In the genomic region with DNA sequence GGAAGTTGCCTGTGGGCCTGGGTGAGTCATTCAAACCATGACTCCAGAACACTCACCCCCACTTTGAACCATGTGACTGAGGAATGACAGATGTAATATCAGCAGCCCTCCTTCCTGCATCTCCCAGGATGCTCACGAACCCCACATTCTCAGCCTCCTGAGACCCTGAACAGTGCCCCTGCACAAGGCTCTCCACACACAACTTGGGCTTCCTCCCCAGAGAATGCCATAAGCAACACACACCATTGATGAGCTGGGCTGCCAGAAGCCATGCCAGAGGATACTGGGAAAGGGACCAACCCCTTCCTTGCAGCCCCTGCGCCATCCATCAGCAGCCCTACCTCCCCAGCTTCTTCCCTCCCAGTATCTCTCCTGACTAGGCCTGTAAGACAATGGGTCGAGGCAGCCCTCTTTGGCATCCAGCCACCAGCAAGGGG, we compare ENCODE assay signal across 10 mouse cellular contexts. TPM values are rescaled to one million over a fixed set of nuclear protein-coding genes. Genes with fewer than 3 reads are reported as not detected.
DNase-seq lines count a peak whose midpoint lies in the region; ATAC-seq and TF ChIP-seq lines count a peak whose summit lies in the region.
"Had no signal": no experiment of that assay in that cellular context is flagged by ENCODE, and none has a peak within 500 bp of the region (broad histone marks: within the 10 kb centered on the region; RNA-seq: fewer than 3 reads in every experiment).

No protein-coding gene starts in this region.

- TF ChIP-seq EP300 in lung, postnatal 0 days (IDR thresholded peaks at IDR 0.05) = no peak

- H3K27ac ChIP-seq in lung, embryonic 15.5 days = no peak overlapping the region
- H3K27ac ChIP-seq in lung, postnatal 0 days (ENCODE audit: low read length) = no peak overlapping the region
- H3K27ac ChIP-seq in hindbrain, postnatal 0 days = peak overlapping the region; percentile 83
- peak overlapping the region; percentile 83 for H3K27ac ChIP-seq in neural tube, embryonic 15.5 days (replicated peaks)
- H3K27ac ChIP-seq: liver, embryonic 15.5 days had no signal

- 40% methylated on average over 3 of the region's 3 CpGs for WGBS in lung, embryonic 15.5 days
- WGBS in lung, postnatal 0 days = 46% methylated on average over 3 of the region's 3 CpGs
- WGBS in hindbrain, postnatal 0 days = 18% methylated on average over 3 of the region's 3 CpGs
- WGBS in neural tube, embryonic 15.5 days = 30% methylated on average over 3 of the region's 3 CpGs

- TF ChIP-seq CTCF in lung, postnatal 0 days (IDR thresholded peaks at IDR 0.05) = no peak
- no peak for TF ChIP-seq CTCF in hindbrain, postnatal 0 days (IDR thresholded peaks at IDR 0.05; ENCODE audit: low read depth)

- H3K9me3 ChIP-seq in lung, embryonic 15.5 days = no peaks in the 10 kb centered on the region
- no peaks in the 10 kb centered on the region for H3K9me3 ChIP-seq in lung, postnatal 0 days (ENCODE audit: low read length)
- no peaks in the 10 kb centered on the region for H3K9me3 ChIP-seq in hindbrain, postnatal 0 days (ENCODE audit: low read length)
- H3K9me3 ChIP-seq in neural tube, embryonic 15.5 days (replicated peaks) = no peaks in the 10 kb centered on the region
- H3K9me3 ChIP-seq: liver, embryonic 15.5 days had no signal

- peak overlapping the region; percentile 63; the same call in 1 of the 2 replicates for H3K9ac ChIP-seq in lung, embryonic 15.5 days
- H3K9ac ChIP-seq in lung, postnatal 0 days (replicated peaks; ENCODE audit: low read depth) = no peak overlapping the region
- H3K9ac ChIP-seq in hindbrain, postnatal 0 days (replicated peaks; ENCODE audit: low read length) = peak overlapping the region; percentile 80
- H3K9ac ChIP-seq in neural tube, embryonic 15.5 days (replicated peaks) = peak overlapping the region; percentile 84
- H3K9ac ChIP-seq: liver, embryonic 15.5 days had no signal

- peak overlapping the region; percentile 64 for H3K4me3 ChIP-seq in lung, embryonic 15.5 days
- H3K4me3 ChIP-seq in lung, postnatal 0 days (ENCODE audit: low read depth, low read length) = no peak overlapping the region
- peak overlapping the region; percentile 69 for H3K4me3 ChIP-seq in hindbrain, postnatal 0 days (ENCODE audit: low read length)
- H3K4me3 ChIP-seq in neural tube, embryonic 15.5 days (replicated peaks) = peak overlapping the region; percentile 74

- no peak for ATAC-seq in lung, embryonic 15.5 days (ENCODE audit: borderline replicate concordance, extremely low read depth, low FRiP score, low TSS enrichment)
- ATAC-seq in lung, postnatal 0 days = no peak
- no peak for ATAC-seq in hindbrain, postnatal 0 days
- no peak for ATAC-seq in neural tube, embryonic 15.5 days (ENCODE audit: low FRiP score)

- H3K27me3 ChIP-seq in lung, embryonic 15.5 days = peaks cover 6% of the 10 kb centered on the region; the same call in 1 of the 2 replicates
- no peaks in the 10 kb centered on the region for H3K27me3 ChIP-seq in lung, postnatal 0 days (replicated peaks; ENCODE audit: insufficient read depth, low read length)
- no peaks in the 10 kb centered on the region for H3K27me3 ChIP-seq in hindbrain, postnatal 0 days (ENCODE audit: insufficient read depth, low read length)
- H3K27me3 ChIP-seq in neural tube, embryonic 15.5 days (replicated peaks) = no peaks in the 10 kb centered on the region

- H3K4me1 ChIP-seq in lung, embryonic 15.5 days = peaks cover 38% of the 10 kb centered on the region
- H3K4me1 ChIP-seq in lung, postnatal 0 days (ENCODE audit: insufficient read depth, low read depth, low read length) = 0 out of 2 replicates have a peak, but pooled peaks cover 6% of the 10 kb centered on the region
- peaks cover 39% of the 10 kb centered on the region for H3K4me1 ChIP-seq in hindbrain, postnatal 0 days (ENCODE audit: insufficient read depth, low read length)
- peaks cover 63% of the 10 kb centered on the region for H3K4me1 ChIP-seq in neural tube, embryonic 15.5 days

- intact Hi-C loops in gastrocnemius, postnatal 36 days (cut with DNase I) = no loop called here

- peaks cover 10% of the 10 kb centered on the region; the same call in 1 of the 2 replicates for H3K36me3 ChIP-seq in lung, embryonic 15.5 days
- no peaks in the 10 kb centered on the region for H3K36me3 ChIP-seq in lung, postnatal 0 days (ENCODE audit: insufficient read depth, low read length)
- peaks cover 43% of the 10 kb centered on the region for H3K36me3 ChIP-seq in hindbrain, postnatal 0 days (ENCODE audit: insufficient read depth, low read length)
- H3K36me3 ChIP-seq in neural tube, embryonic 15.5 days = peaks cover 46% of the 10 kb centered on the region
- H3K36me3 ChIP-seq: liver, embryonic 15.5 days had no signal

- peak; percentile 49 to 51 for DNase-seq in cerebellum, postnatal 10 days
- DNase-seq in cerebellum, adult 11 months = no peak
- DNase-seq in lung, postnatal 0 days (ENCODE audit: low spot score) = no peak
- no peak for DNase-seq in hindbrain, postnatal 0 days (ENCODE audit: low spot score)
- no peak for DNase-seq in thymus, postnatal 14 days
- no peak for DNase-seq in gastrocnemius, postnatal 36 days
- DNase-seq: adrenal gland, postnatal 36 days had no signal

- peak overlapping the region; percentile 90 for H3K4me2 ChIP-seq in lung, embryonic 15.5 days
- no peak overlapping the region for H3K4me2 ChIP-seq in lung, postnatal 0 days (replicated peaks; ENCODE audit: low read depth, low read length)
- peak overlapping the region; percentile 83 for H3K4me2 ChIP-seq in hindbrain, postnatal 0 days (ENCODE audit: low read depth, low read length)
- peak overlapping the region; percentile 87 for H3K4me2 ChIP-seq in neural tube, embryonic 15.5 days

RNA-seq across cellular contexts. Expression of a gene that starts 5.8 kb away (rescaled TPM):
- 2.5 and 3.0 TPM in 2 replicates for polyA plus RNA-seq in lung, embryonic 15.5 days (2015; fragmentation: Nextera tagmentation; extraction: Ambion mirVana)
- polyA plus RNA-seq in lung, postnatal 0 days (2015; fragmentation: Nextera tagmentation; extraction: Ambion mirVana) = 2.3 TPM in 2 replicates
- 1.6 and 1.8 TPM in 2 replicates for total RNA-seq in hindbrain, postnatal 0 days (2014; rRNA removed)
- 4.0 and 4.9 TPM in 2 replicates for polyA plus RNA-seq in hindbrain, postnatal 0 days (2015; fragmentation: Nextera tagmentation; extraction: Ambion mirVana)
- 7.1 and 8.0 TPM in 2 replicates for polyA plus RNA-seq in neural tube, embryonic 15.5 days (2015; fragmentation: Nextera tagmentation; extraction: Ambion mirVana)
- total RNA-seq in gastrocnemius, postnatal 36 days (2021) = under 1 TPM; 0.81 to 0.99 TPM

RNA-seq across cellular contexts. Expression of a gene that starts 13.0 kb away (rescaled TPM):
- 15.1 and 15.2 TPM in 2 replicates for polyA plus RNA-seq in lung, embryonic 15.5 days (2015; fragmentation: Nextera tagmentation; extraction: Ambion mirVana)
- 7.8 and 9.7 TPM in 2 replicates for polyA plus RNA-seq in lung, postnatal 0 days (2015; fragmentation: Nextera tagmentation; extraction: Ambion mirVana)
- total RNA-seq in hindbrain, postnatal 0 days (2014; rRNA removed) = 361 and 373 TPM in 2 replicates
- 177 and 182 TPM in 2 replicates for polyA plus RNA-seq in hindbrain, postnatal 0 days (2015; fragmentation: Nextera tagmentation; extraction: Ambion mirVana)
- polyA plus RNA-seq in neural tube, embryonic 15.5 days (2015; fragmentation: Nextera tagmentation; extraction: Ambion mirVana) = 134 and 169 TPM in 2 replicates
- total RNA-seq in gastrocnemius, postnatal 36 days (2021) = 1 to 10 TPM; 6.9 to 7.2 TPM

RNA-seq across cellular contexts. Expression of a gene that starts 13.4 kb away (rescaled TPM):
- polyA plus RNA-seq in lung, embryonic 15.5 days (2015; fragmentation: Nextera tagmentation; extraction: Ambion mirVana) = 17.0 and 18.7 TPM in 2 replicates
- polyA plus RNA-seq in lung, postnatal 0 days (2015; fragmentation: Nextera tagmentation; extraction: Ambion mirVana) = 17.1 and 18.7 TPM in 2 replicates
- total RNA-seq in hindbrain, postnatal 0 days (2014; rRNA removed) = 0.11 and 0.16 TPM in 2 replicates
- 1.8 and 2.1 TPM in 2 replicates for polyA plus RNA-seq in hindbrain, postnatal 0 days (2015; fragmentation: Nextera tagmentation; extraction: Ambion mirVana)
- 0.95 and 2.5 TPM in 2 replicates for polyA plus RNA-seq in neural tube, embryonic 15.5 days (2015; fragmentation: Nextera tagmentation; extraction: Ambion mirVana)
- under 1 TPM; 0.52 to 0.84 TPM for total RNA-seq in gastrocnemius, postnatal 36 days (2021)

RNA-seq across cellular contexts. Expression of a gene that starts 13.6 kb away (rescaled TPM):
- polyA plus RNA-seq in lung, embryonic 15.5 days (2015; fragmentation: Nextera tagmentation; extraction: Ambion mirVana) = 23.8 and 24.0 TPM in 2 replicates
- 28.3 and 30.8 TPM in 2 replicates for polyA plus RNA-seq in lung, postnatal 0 days (2015; fragmentation: Nextera tagmentation; extraction: Ambion mirVana)
- total RNA-seq in hindbrain, postnatal 0 days (2014; rRNA removed) = 27.8 and 35.2 TPM in 2 replicates
- 44.3 and 48.6 TPM in 2 replicates for polyA plus RNA-seq in hindbrain, postnatal 0 days (2015; fragmentation: Nextera tagmentation; extraction: Ambion mirVana)
- 39.1 and 39.7 TPM in 2 replicates for polyA plus RNA-seq in neural tube, embryonic 15.5 days (2015; fragmentation: Nextera tagmentation; extraction: Ambion mirVana)
- total RNA-seq in gastrocnemius, postnatal 36 days (2021) = 10 to 100 TPM; 14.1 to 23.0 TPM

RNA-seq across cellular contexts. Expression of a gene that starts 45.7 kb away (rescaled TPM):
- 23.6 and 25.7 TPM in 2 replicates for polyA plus RNA-seq in lung, embryonic 15.5 days (2015; fragmentation: Nextera tagmentation; extraction: Ambion mirVana)
- polyA plus RNA-seq in lung, postnatal 0 days (2015; fragmentation: Nextera tagmentation; extraction: Ambion mirVana) = 36.3 and 36.6 TPM in 2 replicates
- total RNA-seq in hindbrain, postnatal 0 days (2014; rRNA removed) = 43.8 and 45.5 TPM in 2 replicates
- 50.6 and 52.0 TPM in 2 replicates for polyA plus RNA-seq in hindbrain, postnatal 0 days (2015; fragmentation: Nextera tagmentation; extraction: Ambion mirVana)
- polyA plus RNA-seq in neural tube, embryonic 15.5 days (2015; fragmentation: Nextera tagmentation; extraction: Ambion mirVana) = 43.0 and 46.0 TPM in 2 replicates
- total RNA-seq in gastrocnemius, postnatal 36 days (2021) = 10 to 100 TPM; 16.9 to 21.9 TPM

Comparison
In these comparisons a context has a peak if more than half of its experiments do, and no peak if none do; other contexts are left out.
1. DNase-seq: peak in cerebellum, postnatal 10 days (2 of 2); none in cerebellum, adult 11 months (single experiment), lung, postnatal 0 days (single experiment), hindbrain, postnatal 0 days (single experiment), thymus, postnatal 14 days (single experiment) and gastrocnemius, postnatal 36 days (0 of 2).
2. H3K27ac ChIP-seq: peak in hindbrain, postnatal 0 days (single experiment) and neural tube, embryonic 15.5 days (single experiment); none in lung, embryonic 15.5 days (single experiment) and lung, postnatal 0 days (single experiment).